Mouse (Mus musculus) embryonic fibroblast, embryonic 13.5 days (primary cell): Measurements from ENCODE around the gene Slc26a8.

Experiments
- CTCF ChIP-seq: IDR thresholded peaks from 2 replicates; pipeline ENCODE4 v1.5.1; 2011; ENCODE audit warnings: mild to moderate bottlenecking, control low read depth, low read length, moderate library complexity, borderline replicate concordance; ENCODE audit not compliant: insufficient read depth
- POLR2A ChIP-seq: IDR thresholded peaks from 2 replicates; pipeline ENCODE4 v1.6.1; 2011; ENCODE audit warnings: low read depth, mild to moderate bottlenecking, control low read depth, low read length, moderate library complexity

GRCm38 (mm10) chr17:28702646-28703045 lies 12.6 kb upstream of the Slc26a8 start:
- TF ChIP-seq POLR2A (no peak), CTCF (no peak)
